Mouse (Mus musculus) neural tube, embryonic 11.5 days (tissue): ENCODE measurements around the gene Mybl2. TPM values are rescaled to one million over a fixed set of nuclear protein-coding genes. Genes with fewer than 3 reads are reported as not detected.

Source experiments
- ATAC-seq: fragments of 200-750 bp; cut with Nextera tagmentation; 2 replicates; pipeline ENCODE4 v1.8.0; 2017; ENCODE audit warnings: moderate number of reproducible peaks, mild to moderate bottlenecking, moderate TSS enrichment, moderate library complexity; ENCODE audit not compliant: insufficient read depth, low FRiP score, low TSS enrichment
- DNase-seq: peaks from one replicate; pipeline ENCODE4 v3.0.0-alpha.2; 2015; ENCODE audit warnings: low spot score
- H3K27ac ChIP-seq: fragments of 300-500 bp; sonication (generic); 2 replicates; pipeline ENCODE4 v1.5.1; 2014; ENCODE audit warnings: low read depth, mild to moderate bottlenecking, low read length
- H3K27me3 ChIP-seq: fragments of 300-500 bp; sonication (generic); 2 replicates; pipeline ENCODE4 v1.6.1; 2014; ENCODE audit warnings: mild to moderate bottlenecking, low read length, mixed read lengths; ENCODE audit not compliant: control insufficient read depth, insufficient read depth
- H3K36me3 ChIP-seq: fragments of 300-500 bp; sonication (generic); 2 replicates; pipeline ENCODE4 v1.6.1; 2014; ENCODE audit warnings: mild to moderate bottlenecking, low read length, moderate library complexity, mixed read lengths; ENCODE audit not compliant: control insufficient read depth, insufficient read depth
- H3K4me1 ChIP-seq: fragments of 300-500 bp; sonication (generic); 2 replicates; pipeline ENCODE4 v1.6.1; 2014; ENCODE audit warnings: low read length, mixed read lengths; ENCODE audit not compliant: control insufficient read depth, insufficient read depth
- H3K4me2 ChIP-seq: fragments of 300-500 bp; sonication (generic); 2 replicates; pipeline ENCODE4 v1.6.1; 2014; ENCODE audit warnings: low read depth, mild to moderate bottlenecking, moderate library complexity
- H3K4me3 ChIP-seq: fragments of 300-500 bp; sonication (generic); 2 replicates; pipeline ENCODE4 v1.5.1; 2014; ENCODE audit warnings: low read depth, low read length
- H3K9ac ChIP-seq: fragments of 300-500 bp; sonication (generic); 2 replicates; pipeline ENCODE4 v1.6.1; 2014; ENCODE audit warnings: mild to moderate bottlenecking, low read length
- H3K9me3 ChIP-seq: fragments of 300-500 bp; sonication (generic); 2 replicates; pipeline ENCODE4 v1.6.1; 2016; ENCODE audit warnings: low read length; ENCODE audit not compliant: control insufficient read depth
- WGBS: fragments of 180-500 bp; shearing (Covaris S2); extraction: QIAGEN DNeasy Blood & Tissue Kit; methylation state at CpG from one replicate; pipeline ENCODE4 v1.1.7; 2014; 5-methylcytosine and 5-hydroxymethylcytosine counted together
- polyA plus RNA-seq: library from polyadenylated mRNA; unstranded; fragments of >200 nt; fragmentation: Nextera tagmentation; extraction: Ambion mirVana; gene quantifications from 2 replicates; pipeline ENCODE4 v1.2.1, GENCODE M21; 2014

Mybl2 gene
- polyA plus RNA-seq, 1 experiment from 2014 or later, result 27.0 TPM

- WGBS, result 49% methylated on average over 8 of the region's 8 CpGs
- H3K4me1 ChIP-seq, result no peaks in the 10 kb centered on the region
- no peak overlapping the region for H3K4me2 ChIP-seq
- no peak overlapping the region for H3K9ac ChIP-seq
- H3K9me3 ChIP-seq, result no peaks in the 10 kb centered on the region
- no peaks in the 10 kb centered on the region for H3K27me3 ChIP-seq
- H3K4me3 ChIP-seq, result no peak overlapping the region
- DNase-seq (no peak), ATAC-seq (no peak)
- H3K27ac ChIP-seq, result no peak overlapping the region
- H3K36me3 ChIP-seq, result no peaks in the 10 kb centered on the region
Measured at GRCm38 (mm10) chr2:163099919-163100318, 45.4 kb downstream of the Mybl2 start.

DNA sequence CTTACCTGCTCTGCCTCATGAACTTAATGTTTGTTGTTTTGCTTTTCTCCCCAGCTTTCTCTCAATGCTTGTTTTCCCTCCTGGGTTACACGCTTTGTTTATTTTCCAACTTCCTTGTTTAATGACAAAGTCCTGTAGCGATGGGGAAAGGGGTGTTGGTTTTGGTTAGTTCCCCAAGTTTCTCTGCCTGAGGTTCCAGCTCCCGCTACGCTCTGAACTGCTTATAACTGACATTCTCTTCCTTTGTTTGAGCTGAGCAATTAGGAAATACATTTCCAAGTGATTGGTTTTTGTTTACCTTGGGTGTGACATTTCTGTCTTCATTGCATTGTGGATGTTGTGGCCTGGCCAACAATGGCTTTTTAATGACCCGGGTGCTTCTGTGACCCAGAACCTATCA lies 46.1 kb downstream of the Mybl2 start:
- no peak for DNase-seq
- WGBS, result 74% methylated on average over 5 of the region's 5 CpGs
- no peak overlapping the region for H3K4me2 ChIP-seq

GRCm38 (mm10) chr2:163101646-163102203 lies 47.2 kb downstream of the Mybl2 start:
- H3K4me3 ChIP-seq, result no peak overlapping the region
- 7% methylated on average over 10 of the region's 10 CpGs for WGBS
- H3K4me1 ChIP-seq, result no peaks in the 10 kb centered on the region
- no peaks in the 10 kb centered on the region for H3K27me3 ChIP-seq
- no peaks in the 10 kb centered on the region for H3K9me3 ChIP-seq
- no peak overlapping the region for H3K4me2 ChIP-seq
- DNase-seq, result peak; percentile 85
- no peak for ATAC-seq
- no peaks in the 10 kb centered on the region for H3K36me3 ChIP-seq
- H3K9ac ChIP-seq, result no peak overlapping the region
- no peak overlapping the region for H3K27ac ChIP-seq

More for the DNA sequence above, 46.1 kb downstream of the Mybl2 start:
- no peak for ATAC-seq
- Histone ChIP-seq H3K27me3 (no peaks in the 10 kb centered on the region), H3K4me1 (no peaks in the 10 kb centered on the region), H3K36me3 (no peaks in the 10 kb centered on the region), H3K9ac (no peak overlapping the region), H3K27ac (no peak overlapping the region), H3K9me3 (no peaks in the 10 kb centered on the region), H3K4me3 (no peak overlapping the region)

DNA sequence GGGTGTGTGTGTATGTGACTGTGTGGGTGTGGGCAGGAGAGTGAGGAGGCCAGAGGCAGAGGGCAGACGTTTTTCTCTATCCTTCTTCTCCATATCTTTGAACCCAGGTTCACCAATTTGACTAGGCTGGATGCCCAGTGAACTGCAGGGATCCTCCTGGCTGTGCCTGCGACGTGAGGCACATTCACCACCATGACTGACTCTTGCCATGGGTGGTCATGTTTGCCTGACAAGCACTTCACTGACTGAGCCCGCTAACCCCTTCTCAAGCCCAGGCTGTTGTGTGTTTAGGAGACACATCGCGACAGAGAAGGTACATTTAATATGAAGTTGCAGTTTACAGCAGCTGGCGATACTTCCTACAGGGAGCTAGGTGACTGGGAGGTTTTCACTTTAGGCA lies 47.7 kb downstream of the Mybl2 start:
- WGBS, result 76% methylated on average over 7 of the region's 7 CpGs
- no peak overlapping the region for H3K4me3 ChIP-seq
- DNase-seq (no peak), ATAC-seq (no peak)
- no peaks in the 10 kb centered on the region for H3K36me3 ChIP-seq
- no peak overlapping the region for H3K27ac ChIP-seq
- H3K9ac ChIP-seq, result no peak overlapping the region
- no peaks in the 10 kb centered on the region for H3K9me3 ChIP-seq
- no peak overlapping the region for H3K4me2 ChIP-seq
- H3K27me3 ChIP-seq, result no peaks in the 10 kb centered on the region
- no peaks in the 10 kb centered on the region for H3K4me1 ChIP-seq

DNA sequence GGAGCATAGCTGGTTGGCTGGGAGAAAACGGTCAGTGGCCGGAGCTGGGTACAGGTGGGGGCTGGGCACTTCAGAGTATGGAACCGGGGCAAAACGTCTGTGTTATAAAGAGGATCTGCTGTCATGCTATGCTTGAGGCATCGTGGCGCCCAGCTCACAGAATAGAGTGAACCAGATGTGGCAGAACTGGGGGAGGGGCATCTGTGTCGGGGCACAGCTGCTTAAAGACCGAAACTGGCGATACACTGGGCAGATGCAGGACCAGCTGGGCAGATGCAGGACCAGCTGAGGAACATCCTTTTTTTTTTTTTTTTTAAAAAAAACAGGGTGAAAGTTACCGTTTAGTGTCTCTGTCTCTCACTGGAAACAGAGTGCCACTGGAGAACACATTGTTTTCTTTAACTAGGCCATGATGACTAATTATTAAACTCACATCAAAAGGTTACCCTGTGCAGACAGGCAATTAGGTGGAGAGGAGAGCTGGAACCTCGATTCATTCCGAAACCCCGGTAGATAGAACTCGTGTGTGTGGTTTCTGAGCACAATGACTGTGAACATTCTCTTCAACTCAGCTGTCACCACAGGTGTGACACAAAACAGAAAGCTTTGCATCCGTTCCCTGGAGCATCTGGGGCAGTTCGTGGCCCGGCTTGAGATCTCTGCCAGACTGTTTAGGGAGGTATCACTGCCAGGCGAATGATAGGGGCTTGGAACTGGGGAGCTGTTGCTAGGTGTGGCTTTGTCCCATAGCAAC lies 48.6 kb downstream of the Mybl2 start:
- DNase-seq (no peak), ATAC-seq (no peak)
- Histone ChIP-seq H3K27me3 (no peaks in the 10 kb centered on the region), H3K4me1 (peaks cover 2% of the 10 kb centered on the region; the same call in 1 of the 2 replicates), H3K36me3 (no peaks in the 10 kb centered on the region), H3K9me3 (no peaks in the 10 kb centered on the region), H3K4me2 (no peak overlapping the region), H3K4me3 (no peak overlapping the region), H3K9ac (no peak overlapping the region), H3K27ac (no peak overlapping the region)
- 68% methylated on average over 18 of the region's 18 CpGs for WGBS

GRCm38 (mm10) chr2:163104086-163104770 lies 49.7 kb downstream of the Mybl2 start:
- Histone ChIP-seq H3K36me3 (no peaks in the 10 kb centered on the region), H3K9me3 (no peaks in the 10 kb centered on the region), H3K27me3 (no peaks in the 10 kb centered on the region), H3K27ac (no peak overlapping the region), H3K4me3 (no peak overlapping the region), H3K9ac (no peak overlapping the region), H3K4me1 (peaks cover 4% of the 10 kb centered on the region; the same call in 1 of the 2 replicates), H3K4me2 (no peak overlapping the region)
- 82% methylated on average over 13 of the region's 13 CpGs for whole genome bisulfite sequencing
- no peak for DNase-seq
- no peak for ATAC-seq

DNA sequence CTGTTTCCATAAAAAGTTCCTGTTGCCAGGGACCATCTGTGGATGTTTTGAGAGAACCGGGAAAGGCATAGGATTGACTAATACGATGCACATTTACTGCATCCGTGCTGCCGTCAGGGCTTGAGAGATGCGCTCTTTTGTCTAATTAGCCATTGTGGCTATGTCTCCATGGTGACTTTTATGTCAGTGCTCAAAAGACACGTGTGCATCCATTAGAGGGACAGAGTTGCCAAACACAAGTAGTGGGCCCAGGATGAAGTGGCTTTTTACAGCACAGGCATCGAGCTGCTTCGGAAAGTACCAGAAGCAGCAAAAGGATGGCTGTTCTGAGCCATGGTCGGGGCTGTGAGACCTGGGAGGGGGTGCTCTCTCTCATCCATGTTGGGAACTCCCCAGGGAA lies 53.9 kb downstream of the Mybl2 start:
- Histone ChIP-seq H3K27ac (no peak overlapping the region), H3K36me3 (no peaks in the 10 kb centered on the region), H3K9me3 (no peaks in the 10 kb centered on the region), H3K4me3 (no peak overlapping the region), H3K27me3 (no peaks in the 10 kb centered on the region), H3K4me2 (no peak overlapping the region), H3K4me1 (peaks cover 4% of the 10 kb centered on the region; the same call in 1 of the 2 replicates), H3K9ac (no peak overlapping the region)
- 0 out of 2 replicates have a peak, but pooled peaks have one; percentile 53 for ATAC-seq
- peak; percentile 49 for DNase-seq
- 47% methylated on average over 9 of the region's 9 CpGs for WGBS

DNA sequence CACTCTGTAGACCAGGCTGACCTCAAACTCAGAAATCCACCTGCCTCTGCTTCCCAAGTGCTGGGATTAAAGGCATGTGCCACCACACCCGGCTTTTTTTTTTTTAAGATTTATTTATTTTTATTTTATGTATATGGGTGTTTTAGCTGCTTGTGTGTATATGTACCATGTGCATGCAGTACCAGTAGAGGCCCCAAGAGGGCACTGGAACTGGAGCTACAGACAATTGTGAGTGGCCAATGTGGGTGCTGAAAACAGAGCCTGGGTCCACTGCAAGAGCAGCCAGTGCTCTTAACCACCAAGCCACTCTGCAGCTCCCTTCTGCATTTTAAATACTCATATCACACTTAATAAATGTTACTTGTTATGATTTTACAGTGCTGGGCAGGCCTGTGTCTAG lies 56.2 kb downstream of the Mybl2 start:
- H3K27ac ChIP-seq, result no peak overlapping the region
- no peaks in the 10 kb centered on the region for H3K36me3 ChIP-seq
- WGBS, result 87% methylated on average over 1 of the region's 1 CpGs
- no peaks in the 10 kb centered on the region for H3K9me3 ChIP-seq
- H3K27me3 ChIP-seq, result no peaks in the 10 kb centered on the region
- no peak overlapping the region for H3K4me2 ChIP-seq
- no peak for ATAC-seq
- H3K4me1 ChIP-seq, result peaks cover 4% of the 10 kb centered on the region; the same call in 1 of the 2 replicates
- DNase-seq, result no peak
- H3K9ac ChIP-seq, result no peak overlapping the region
- H3K4me3 ChIP-seq, result no peak overlapping the region
